Mouse (Mus musculus): ENCODE measurements around the gene Usp11.

GRCm38 (mm10) chrX:20662317-20662715 lies 41.4 kb upstream of the Usp11 start:
- TF ChIP-seq POLR2A (IDR thresholded peaks at IDR 0.05; ENCODE audit: insufficient read length, low read depth) (no peak), USF1 (IDR thresholded peaks at IDR 0.05; ENCODE audit: low read depth) (no peak), POLR2AphosphoS2 (IDR thresholded peaks at IDR 0.05; ENCODE audit: insufficient read length, low read depth) (no peak), CEBPB (IDR thresholded peaks at IDR 0.05; ENCODE audit: insufficient read depth, poor library complexity, severe bottlenecking) (no peak), TCF12 (IDR thresholded peaks at IDR 0.05; ENCODE audit: insufficient read depth, poor library complexity, severe bottlenecking) (no peak), MYOG (IDR thresholded peaks at IDR 0.05; ENCODE audit: control insufficient read depth in 1 of 3, insufficient read depth in 1 of 3, insufficient read length in 2 of 3, low read depth in 2 of 3) (no peak), E2F4 (IDR thresholded peaks at IDR 0.05; ENCODE audit: insufficient read depth) (no peak), MYOD1 (IDR thresholded peaks at IDR 0.05; ENCODE audit: control insufficient read depth in 1 of 3, insufficient read length in 2 of 3, low read depth in 2 of 3) (no peak), MAX (IDR thresholded peaks at IDR 0.05; ENCODE audit: low read depth) (no peak), SRF (IDR thresholded peaks at IDR 0.05; ENCODE audit: control insufficient read depth, insufficient read length, low read depth) (no peak)
